ENCODE assay signal across 13 mouse cellular contexts in genomic region chr8:94295687-94296086, GRCm38 (mm10). TPM values are rescaled to one million over a fixed set of nuclear protein-coding genes. Genes with fewer than 3 reads are reported as not detected.
DNase-seq lines count a peak whose midpoint lies in the region; ATAC-seq and TF ChIP-seq lines count a peak whose summit lies in the region.
"Had no signal": no experiment of that assay in that cellular context is flagged by ENCODE, and none has a peak within 500 bp of the region (broad histone marks: within the 10 kb centered on the region; RNA-seq: fewer than 3 reads in every experiment).

No protein-coding gene starts in this region.

- 28% methylated on average over 6 of the region's 6 CpGs for WGBS in heart, embryonic 14.5 days
- WGBS in liver, embryonic 11.5 days, result 65% methylated on average over 6 of the region's 6 CpGs
- 53% methylated on average over 6 of the region's 6 CpGs for WGBS in liver, postnatal 0 days (ENCODE audit: insufficient replicate concordance)

- ATAC-seq in heart, embryonic 14.5 days (ENCODE audit: insufficient number of reproducible peaks, insufficient read depth, low FRiP score, low read depth), result no peak
- ATAC-seq in liver, embryonic 11.5 days (replicated peaks; ENCODE audit: low FRiP score), result no peak
- no peak for ATAC-seq in liver, postnatal 0 days
- ATAC-seq in common myeloid progenitor, adult 5-6 weeks (replicated peaks; ENCODE audit: low read depth, poor library complexity, severe bottlenecking), result peak; percentile 64

- H3K4me1 ChIP-seq in heart, embryonic 14.5 days (ENCODE audit: control insufficient read depth in 2 of 2, insufficient read depth in 2 of 2, low read length in 2 of 2), result peaks cover 19 to 38% of the 10 kb centered on the region in 2 experiments
- peaks cover 10% of the 10 kb centered on the region; the same call in 1 of the 2 replicates for H3K4me1 ChIP-seq in liver, embryonic 11.5 days (replicated peaks; ENCODE audit: control insufficient read depth, insufficient read depth, low read length)
- H3K4me1 ChIP-seq in liver, postnatal 0 days (ENCODE audit: insufficient read depth), result no peaks in the 10 kb centered on the region
- H3K4me1 ChIP-seq: stomach, embryonic 15.5 days had no signal

- no peaks in the 10 kb centered on the region for H3K27me3 ChIP-seq in heart, embryonic 14.5 days (ENCODE audit: control insufficient read depth, insufficient read depth, low read length)
- no peaks in the 10 kb centered on the region for H3K27me3 ChIP-seq in liver, embryonic 11.5 days (replicated peaks; ENCODE audit: control insufficient read depth, insufficient read depth, low read length)
- no peaks in the 10 kb centered on the region for H3K27me3 ChIP-seq in liver, postnatal 0 days (ENCODE audit: insufficient read depth, low read length)
- H3K27me3 ChIP-seq: stomach, embryonic 15.5 days had no signal

- no peak for DNase-seq in heart, postnatal 14 days
- no peak for DNase-seq in liver, embryonic 11.5 days (ENCODE audit: low spot score)
- no peak for DNase-seq in liver, postnatal 0 days
- DNase-seq in lung, postnatal 36 days, result peak; percentile 11
- no peak for DNase-seq in cerebellum, adult 11 months
- DNase-seq: cerebellum, adult 2 months; layer of hippocampus, adult 9-11 months; right cerebral cortex, postnatal 4 days; thymus, postnatal 4 days had no signal

- TF ChIP-seq CTCF in liver, postnatal 0 days (IDR thresholded peaks at IDR 0.05; ENCODE audit: low read depth), result no peak

- peak overlapping the region; percentile 42 to 77 for H3K27ac ChIP-seq in heart, embryonic 14.5 days (replicated peaks in 1 of 2; ENCODE audit: control insufficient read depth in 1 of 2, insufficient read depth in 1 of 2, low read depth in 2 of 2, low read length in 2 of 2)
- H3K27ac ChIP-seq in liver, embryonic 11.5 days (ENCODE audit: low read depth, low read length), result peak overlapping the region; percentile 19; the same call in 1 of the 2 replicates
- no peak overlapping the region for H3K27ac ChIP-seq in liver, postnatal 0 days (ENCODE audit: low read depth)
- H3K27ac ChIP-seq: stomach, embryonic 15.5 days had no signal

- no peak for TF ChIP-seq EP300 in liver, postnatal 0 days (IDR thresholded peaks at IDR 0.05; ENCODE audit: low read depth)

- H3K9me3 ChIP-seq in heart, embryonic 14.5 days (ENCODE audit: control insufficient read depth, low read length), result no peaks in the 10 kb centered on the region
- H3K9me3 ChIP-seq in liver, embryonic 11.5 days (ENCODE audit: control insufficient read depth, low read length), result no peaks in the 10 kb centered on the region
- H3K9me3 ChIP-seq in liver, postnatal 0 days (ENCODE audit: low read length), result no peaks in the 10 kb centered on the region
- H3K9me3 ChIP-seq: stomach, embryonic 15.5 days had no signal

- H3K9ac ChIP-seq in heart, embryonic 14.5 days (ENCODE audit: low read length), result peak overlapping the region; percentile 7; the same call in 1 of the 2 replicates
- no peak overlapping the region for H3K9ac ChIP-seq in liver, embryonic 11.5 days (ENCODE audit: low read depth, low read length)
- H3K9ac ChIP-seq in liver, postnatal 0 days (replicated peaks), result no peak overlapping the region
- H3K9ac ChIP-seq: stomach, embryonic 15.5 days had no signal

- peak overlapping the region; percentile 13; the same call in 1 of the 2 replicates for H3K4me2 ChIP-seq in heart, embryonic 14.5 days (ENCODE audit: low read length)
- no peak overlapping the region for H3K4me2 ChIP-seq in liver, embryonic 11.5 days
- no peak overlapping the region for H3K4me2 ChIP-seq in liver, postnatal 0 days (ENCODE audit: low read depth, low read length)
- H3K4me2 ChIP-seq: stomach, embryonic 15.5 days had no signal

- no peak overlapping the region for H3K4me3 ChIP-seq in heart, embryonic 14.5 days (ENCODE audit: control insufficient read depth in 1 of 2, insufficient read depth in 1 of 2, low read depth in 1 of 2, low read length in 2 of 2)
- no peak overlapping the region for H3K4me3 ChIP-seq in liver, embryonic 11.5 days (ENCODE audit: low read depth, low read length)
- H3K4me3 ChIP-seq in liver, postnatal 0 days (ENCODE audit: low read depth, low read length), result no peak overlapping the region
- H3K4me3 ChIP-seq: stomach, embryonic 15.5 days had no signal

- intact Hi-C loops in heart, postnatal 14 days (cut with DNase I), result no loop called here

- H3K36me3 ChIP-seq in heart, embryonic 14.5 days (ENCODE audit: control insufficient read depth, insufficient read depth, low read length), result peaks cover 15% of the 10 kb centered on the region
- H3K36me3 ChIP-seq in liver, embryonic 11.5 days (ENCODE audit: control insufficient read depth, insufficient read depth, low read length), result peaks cover under 1% of the 10 kb centered on the region; the same call in 1 of the 2 replicates
- H3K36me3 ChIP-seq in liver, postnatal 0 days (replicated peaks; ENCODE audit: insufficient read depth, low read length), result peaks cover 10% of the 10 kb centered on the region; the same call in 1 of the 2 replicates
- H3K36me3 ChIP-seq: stomach, embryonic 15.5 days had no signal

RNA-seq across cellular contexts. Expression of gene Slc12a3, which starts 33.3 kb away (rescaled TPM):
- not detected in 2 replicates for polyA plus RNA-seq in heart, embryonic 14.5 days (2014; fragmentation: Nextera tagmentation; extraction: Ambion mirVana)
- under 1 TPM; 0.22 to 0.88 TPM for total RNA-seq in heart, postnatal 14 days (2021)
- polyA plus RNA-seq in liver, embryonic 11.5 days (2014; fragmentation: Nextera tagmentation; extraction: Ambion mirVana), result not detected in 2 replicates
- 0.99 and 1.4 TPM in 2 replicates for polyA plus RNA-seq in liver, postnatal 0 days (2015; fragmentation: Nextera tagmentation; extraction: Ambion mirVana)
- total RNA-seq in common myeloid progenitor, adult 5-6 weeks (2017), result 0.49 TPM in 1 of 2 replicates, not detected in the other
- total RNA-seq: granulocyte monocyte progenitor cell, adult 5-6 weeks had no signal
